Mouse (Mus musculus) cerebellum, adult 2 months (tissue): ENCODE data around the gene Cdc14a. TPM values are rescaled to one million over a fixed set of nuclear protein-coding genes. Genes with fewer than 3 reads are reported as not detected.

Experiments used
- DNase-seq, 2 experiments: peaks; one replicate each; pipeline ENCODE4 v3.0.0; 2021
- H3K27ac ChIP-seq: fragments of 200-500 bp; 2 replicates; pipeline ENCODE4 v1.5.1; 2012; ENCODE audit warnings: low read length, control low read depth, inconsistent platforms; ENCODE audit not compliant: insufficient read depth
- H3K27me3 ChIP-seq: fragments of 200-500 bp; 2 replicates; pipeline ENCODE4 v1.6.1; 2012; ENCODE audit warnings: inconsistent platforms, mild to moderate bottlenecking, low read length, moderate library complexity; ENCODE audit not compliant: control insufficient read depth, insufficient read depth
- H3K4me1 ChIP-seq: fragments of 200-500 bp; 2 replicates; pipeline ENCODE4 v1.6.1; 2011; ENCODE audit warnings: low read length; ENCODE audit not compliant: control insufficient read depth, insufficient read depth
- H3K4me3 ChIP-seq: fragments of 200-500 bp; replicated peaks from 2 replicates; pipeline ENCODE3; 2011; ENCODE audit warnings: mild to moderate bottlenecking, low read depth, low read length, control low read depth; ENCODE audit not compliant: insufficient read depth
- CTCF ChIP-seq: fragments of 200-500 bp; IDR thresholded peaks from 2 replicates; pipeline ENCODE4 v1.5.1; 2011; ENCODE audit warnings: low read depth, mild to moderate bottlenecking, control low read depth, low read length, moderate library complexity, borderline replicate concordance; ENCODE audit not compliant: insufficient read depth
- POLR2A ChIP-seq: fragments of 200-500 bp; IDR thresholded peaks from 2 replicates; pipeline ENCODE4 v1.6.1; 2011; ENCODE audit warnings: low read length, control low read depth, borderline replicate concordance; ENCODE audit not compliant: insufficient read depth
- WGBS: fragments of 180-500 bp; shearing (Covaris S2); methylation state at CpG from one replicate; pipeline ENCODE4 v1.1.7; 2018; 5-methylcytosine and 5-hydroxymethylcytosine counted together
- polyA plus RNA-seq: library from polyadenylated mRNA; depleted of rRNA; stranded (reverse); fragments of >200 nt; gene quantifications from 2 replicates; pipeline ENCODE4 v1.2.3, GENCODE M21; 2012

Gene Cdc14a
- polyA plus RNA-seq, 1 experiment, result 2.6 TPM

GRCm38 (mm10) chr3:116271679-116272078, 152.2 kb downstream of the Cdc14a start:
- no peaks in the 10 kb centered on the region for H3K4me1 ChIP-seq
- no peak overlapping the region for H3K4me3 ChIP-seq
- TF ChIP-seq POLR2A (no peak), CTCF (no peak)
- DNase-seq, result no peak
- H3K27me3 ChIP-seq, result no peaks in the 10 kb centered on the region
- H3K27ac ChIP-seq, result no peak overlapping the region
- WGBS, result 92% methylated on average over 6 of the region's 6 CpGs

- DNase-seq, result no peak
- Histone ChIP-seq H3K27me3 (no peaks in the 10 kb centered on the region), H3K27ac (no peak overlapping the region), H3K4me3 (no peak overlapping the region), H3K4me1 (no peaks in the 10 kb centered on the region)
- 98% methylated on average over 2 of the region's 2 CpGs for WGBS
- TF ChIP-seq CTCF (no peak), POLR2A (no peak)
Observed at GRCm38 (mm10) chr3:116267036-116267654, 156.7 kb downstream of the Cdc14a start.

GRCm38 (mm10) chr3:116266360-116266759, 157.5 kb downstream of the Cdc14a start:
- no peak for TF ChIP-seq POLR2A
- TF ChIP-seq CTCF, result no peak
- Histone ChIP-seq H3K27ac (no peak overlapping the region), H3K4me1 (no peaks in the 10 kb centered on the region), H3K27me3 (no peaks in the 10 kb centered on the region), H3K4me3 (no peak overlapping the region)
- no peak for DNase-seq
- WGBS, result 58% methylated on average over 3 of the region's 3 CpGs

GRCm38 (mm10) chr3:116263977-116264376, 159.9 kb downstream of the Cdc14a start:
- H3K4me1 ChIP-seq, result no peaks in the 10 kb centered on the region
- TF ChIP-seq POLR2A (no peak), CTCF (no peak)
- no peak overlapping the region for H3K27ac ChIP-seq
- DNase-seq, result no peak
- no peak overlapping the region for H3K4me3 ChIP-seq
- no peaks in the 10 kb centered on the region for H3K27me3 ChIP-seq
- 90% methylated on average over 1 of the region's 1 CpGs for WGBS

- no peak for DNase-seq
- Histone ChIP-seq H3K4me1 (no peaks in the 10 kb centered on the region), H3K27ac (no peak overlapping the region), H3K27me3 (no peaks in the 10 kb centered on the region), H3K4me3 (no peak overlapping the region)
- TF ChIP-seq CTCF (no peak), POLR2A (no peak)
- WGBS, result 22% methylated on average over 5 of the region's 5 CpGs
Observed at GRCm38 (mm10) chr3:116263061-116263460, 160.8 kb downstream of the Cdc14a start.

GRCm38 (mm10) chr3:116256104-116256503, 167.7 kb downstream of the Cdc14a start:
- Histone ChIP-seq H3K4me3 (no peak overlapping the region), H3K4me1 (no peaks in the 10 kb centered on the region), H3K27me3 (peaks cover 3% of the 10 kb centered on the region; the same call in 1 of the 2 replicates), H3K27ac (no peak overlapping the region)
- 22% methylated on average over 5 of the region's 5 CpGs for WGBS
- no peak for DNase-seq
- TF ChIP-seq CTCF (no peak), POLR2A (no peak)

GRCm38 (mm10) chr3:116253077-116253531, 170.7 kb downstream of the Cdc14a start, which contains the start of gene Gpr88:
Gene Gpr88 (minus strand): TSS chr3:116253503.
- H3K27me3 ChIP-seq, result peaks cover 3% of the 10 kb centered on the region; the same call in 1 of the 2 replicates
- peak within 1 kb of the TSS; percentile 6 for H3K4me3 ChIP-seq
- no peak within 1 kb of the TSS for H3K27ac ChIP-seq
- DNase-seq, result peak; percentile 29 to 34
- TF ChIP-seq POLR2A (no peak), CTCF (no peak)
- H3K4me1 ChIP-seq, result no peaks in the 10 kb centered on the region
- 0% methylated on average over 9 of the region's 9 CpGs for WGBS
